Mouse (Mus musculus): ENCODE measurements at regions not wholly inside any gene's neighbourhood (a gene's known extent, or its start where the extent isn't known, plus 50 kb on each side); places are given as distances from the start of the nearest gene placed in this dataset.
"Not testable (repeated sequence)": the region's sequence is repeated elsewhere in the genome, so short reads cannot be mapped to it uniquely, and the experiment has no call there.

DNA sequence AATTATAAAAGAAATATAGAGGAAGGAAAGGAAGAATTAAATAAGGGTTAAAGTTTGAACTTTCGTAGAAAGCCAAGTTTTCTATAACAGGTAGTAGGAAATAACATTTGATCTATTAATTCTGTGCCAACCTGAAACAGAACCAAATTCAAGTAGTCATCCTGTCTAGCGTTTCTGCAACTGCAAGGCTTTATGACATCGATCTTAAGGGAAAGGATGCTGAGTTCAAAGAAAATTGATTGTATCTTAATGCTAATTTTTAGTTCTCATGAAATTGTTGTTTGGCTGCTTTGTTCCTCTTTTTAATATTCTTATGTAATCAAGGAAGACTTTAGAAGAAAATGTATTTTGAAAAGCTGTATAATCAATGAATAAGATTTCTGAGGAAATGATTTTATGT, 334.9 kb upstream of the Ngly1 start:
- no peak overlapping the region for H3K4me3 ChIP-seq (ENCODE audit: low read depth, low read length)
- no peak for ATAC-seq (ENCODE audit: insufficient read depth)
- no peak overlapping the region for H3K4me2 ChIP-seq
- no peaks in the 10 kb centered on the region for H3K27me3 ChIP-seq (ENCODE audit: insufficient read depth, low read length)
- no peaks in the 10 kb centered on the region for H3K4me1 ChIP-seq (ENCODE audit: insufficient read depth)
- TF ChIP-seq CTCF (IDR thresholded peaks at IDR 0.05; ENCODE audit: low read depth), result no peak
- H3K27ac ChIP-seq (ENCODE audit: low read depth), result no peak overlapping the region
- no peak for DNase-seq
- no peaks in the 10 kb centered on the region for H3K9me3 ChIP-seq (ENCODE audit: low read depth, low read length)
- H3K36me3 ChIP-seq (ENCODE audit: insufficient read depth), result no peaks in the 10 kb centered on the region
- no peak overlapping the region for H3K9ac ChIP-seq
- WGBS, result 76% methylated on average over 3 of the region's 3 CpGs

- H3K4me1 ChIP-seq (ENCODE audit: insufficient read depth); DNase-seq; H3K9me3 ChIP-seq (ENCODE audit: low read depth, low read length); H3K9ac ChIP-seq; H3K4me3 ChIP-seq (ENCODE audit: low read depth, low read length); H3K4me2 ChIP-seq; H3K36me3 ChIP-seq (ENCODE audit: insufficient read depth); H3K27ac ChIP-seq (ENCODE audit: low read depth); H3K27me3 ChIP-seq (ENCODE audit: insufficient read depth, low read length); ATAC-seq (ENCODE audit: insufficient read depth): not testable (repeated sequence)
- 78% methylated on average over 3 of the region's 3 CpGs for WGBS
These were observed 324.4 kb upstream of the Ngly1 start for GRCm38 (mm10) chr14:15924676-15925075.

DNA sequence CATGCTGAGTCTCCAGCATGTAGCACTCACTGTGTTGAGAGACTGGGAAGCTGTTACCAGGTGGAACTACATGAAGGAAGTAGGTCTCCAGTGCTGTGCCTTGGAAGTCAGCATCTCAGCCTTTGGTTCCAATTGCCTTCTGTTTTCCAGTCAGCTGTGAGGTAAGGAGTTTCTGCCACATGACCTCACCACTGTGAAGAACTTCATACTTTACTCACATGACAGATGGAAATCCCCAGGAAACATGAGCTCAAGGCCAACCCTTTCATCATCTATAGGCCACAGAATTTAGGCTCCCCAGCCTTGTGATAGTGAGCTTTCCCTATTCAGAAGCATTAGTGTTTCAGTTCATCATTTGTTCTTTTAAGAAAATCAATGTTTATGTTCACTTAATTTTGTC, 314.4 kb upstream of the Ngly1 start:
- DNase-seq (no peak), ATAC-seq (ENCODE audit: insufficient read depth) (no peak)
- Histone ChIP-seq H3K4me1 (ENCODE audit: insufficient read depth) (no peaks in the 10 kb centered on the region), H3K4me2 (no peak overlapping the region), H3K4me3 (ENCODE audit: low read depth, low read length) (no peak overlapping the region), H3K27me3 (ENCODE audit: insufficient read depth, low read length) (no peaks in the 10 kb centered on the region), H3K9me3 (ENCODE audit: low read depth, low read length) (no peaks in the 10 kb centered on the region), H3K9ac (no peak overlapping the region), H3K27ac (ENCODE audit: low read depth) (no peak overlapping the region), H3K36me3 (ENCODE audit: insufficient read depth) (no peaks in the 10 kb centered on the region)
- no peak for TF ChIP-seq CTCF (IDR thresholded peaks at IDR 0.05; ENCODE audit: low read depth)

GRCm38 (mm10) chr14:15970321-15970720, 278.8 kb upstream of the Ngly1 start:
- Histone ChIP-seq H3K4me2 (no peak overlapping the region), H3K4me1 (ENCODE audit: insufficient read depth) (no peaks in the 10 kb centered on the region), H3K36me3 (ENCODE audit: insufficient read depth) (no peaks in the 10 kb centered on the region), H3K9me3 (ENCODE audit: low read depth, low read length) (no peaks in the 10 kb centered on the region), H3K27me3 (ENCODE audit: insufficient read depth, low read length) (no peaks in the 10 kb centered on the region), H3K9ac (no peak overlapping the region), H3K27ac (ENCODE audit: low read depth) (no peak overlapping the region), H3K4me3 (ENCODE audit: low read depth, low read length) (no peak overlapping the region)
- no peak for DNase-seq
- no peak for TF ChIP-seq CTCF (IDR thresholded peaks at IDR 0.05; ENCODE audit: low read depth)
- no peak for ATAC-seq (ENCODE audit: insufficient read depth)

DNA sequence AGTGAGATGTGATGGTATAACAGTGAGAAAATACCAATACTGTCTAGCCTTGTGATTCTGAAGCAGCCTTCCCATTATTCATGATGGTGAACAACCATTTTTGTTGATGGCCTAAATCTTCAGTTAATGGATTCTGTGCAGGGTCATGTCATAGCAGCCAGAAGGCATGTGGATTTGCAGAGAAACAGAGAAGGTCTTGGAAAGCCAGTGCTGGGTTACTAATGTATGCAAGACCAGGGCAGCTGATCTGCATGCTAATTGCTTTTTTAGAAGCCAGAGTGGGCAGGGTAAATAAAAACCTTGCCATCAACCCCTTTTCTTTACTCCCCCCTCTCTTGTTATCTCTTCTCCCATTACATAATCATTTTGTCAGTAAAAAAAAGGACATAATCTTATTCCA, 278.3 kb upstream of the Ngly1 start:
- H3K4me3 ChIP-seq (ENCODE audit: low read depth, low read length), result no peak overlapping the region
- H3K9ac ChIP-seq, result no peak overlapping the region
- H3K9me3 ChIP-seq (ENCODE audit: low read depth, low read length), result no peaks in the 10 kb centered on the region
- H3K4me2 ChIP-seq, result no peak overlapping the region
- no peak for TF ChIP-seq CTCF (IDR thresholded peaks at IDR 0.05; ENCODE audit: low read depth)
- H3K27ac ChIP-seq (ENCODE audit: low read depth), result no peak overlapping the region
- ATAC-seq (ENCODE audit: insufficient read depth) (no peak), DNase-seq (no peak)
- no peaks in the 10 kb centered on the region for H3K27me3 ChIP-seq (ENCODE audit: insufficient read depth, low read length)
- H3K36me3 ChIP-seq (ENCODE audit: insufficient read depth), result no peaks in the 10 kb centered on the region
- H3K4me1 ChIP-seq (ENCODE audit: insufficient read depth), result no peaks in the 10 kb centered on the region

DNA sequence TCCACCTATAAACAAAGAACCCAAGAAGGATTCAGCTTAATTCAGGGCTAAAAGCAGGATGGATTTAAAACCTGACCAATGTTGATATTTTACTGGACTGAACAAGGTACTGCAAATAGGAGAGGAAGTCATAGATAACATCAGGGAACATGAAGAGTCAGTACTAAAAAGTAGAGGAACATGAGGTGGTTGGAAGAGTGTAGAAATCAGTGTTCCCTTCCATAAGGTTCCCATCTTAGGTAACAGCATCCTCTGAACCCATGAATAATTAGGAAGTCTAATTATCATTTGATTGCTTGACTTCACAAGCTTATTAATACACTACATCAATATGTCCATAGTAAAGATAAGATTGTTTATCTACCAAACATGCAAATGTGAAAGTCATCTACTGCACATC, 277.8 kb upstream of the Ngly1 start:
- H3K4me1 ChIP-seq (ENCODE audit: insufficient read depth), result no peaks in the 10 kb centered on the region
- TF ChIP-seq CTCF (IDR thresholded peaks at IDR 0.05; ENCODE audit: low read depth), result no peak
- no peaks in the 10 kb centered on the region for H3K9me3 ChIP-seq (ENCODE audit: low read depth, low read length)
- H3K9ac ChIP-seq, result no peak overlapping the region
- H3K4me3 ChIP-seq (ENCODE audit: low read depth, low read length), result no peak overlapping the region
- H3K4me2 ChIP-seq, result no peak overlapping the region
- no peak overlapping the region for H3K27ac ChIP-seq (ENCODE audit: low read depth)
- no peaks in the 10 kb centered on the region for H3K36me3 ChIP-seq (ENCODE audit: insufficient read depth)
- H3K27me3 ChIP-seq (ENCODE audit: insufficient read depth, low read length), result no peaks in the 10 kb centered on the region
- ATAC-seq (ENCODE audit: insufficient read depth) (no peak), DNase-seq (no peak)

DNA sequence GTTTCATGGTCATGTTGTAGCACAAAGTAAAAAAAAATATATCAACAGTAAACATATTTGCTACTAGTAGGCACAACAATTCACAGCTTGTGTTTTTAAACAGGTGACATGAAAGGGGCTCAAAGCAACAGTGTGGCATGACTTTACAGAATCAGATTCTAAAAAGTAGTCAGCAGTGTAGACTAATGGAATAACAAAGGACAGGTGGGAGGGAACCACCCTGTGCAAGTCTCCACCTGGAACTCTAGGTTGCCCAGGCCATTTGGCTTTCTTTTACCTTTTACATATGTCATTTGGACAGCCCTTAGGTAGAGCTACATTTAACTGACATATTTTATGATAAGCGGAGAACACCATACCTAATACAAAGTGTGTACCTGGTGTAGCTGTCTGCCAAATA, 271.7 kb upstream of the Ngly1 start:
- ATAC-seq (ENCODE audit: insufficient read depth), result no peak
- Histone ChIP-seq H3K9ac (no peak overlapping the region), H3K27ac (ENCODE audit: low read depth) (no peak overlapping the region), H3K27me3 (ENCODE audit: insufficient read depth, low read length) (no peaks in the 10 kb centered on the region), H3K4me2 (no peak overlapping the region), H3K4me3 (ENCODE audit: low read depth, low read length) (no peak overlapping the region), H3K9me3 (ENCODE audit: low read depth, low read length) (no peaks in the 10 kb centered on the region), H3K4me1 (ENCODE audit: insufficient read depth) (no peaks in the 10 kb centered on the region), H3K36me3 (ENCODE audit: insufficient read depth) (no peaks in the 10 kb centered on the region)
- no peak for DNase-seq
- 95% methylated on average over 1 of the region's 1 CpGs for WGBS
- TF ChIP-seq CTCF (IDR thresholded peaks at IDR 0.05; ENCODE audit: low read depth), result no peak

GRCm38 (mm10) chr14:15978329-15978728, 270.8 kb upstream of the Ngly1 start:
- H3K27me3 ChIP-seq (ENCODE audit: insufficient read depth, low read length), result no peaks in the 10 kb centered on the region
- no peak for TF ChIP-seq CTCF (IDR thresholded peaks at IDR 0.05; ENCODE audit: low read depth)
- no peaks in the 10 kb centered on the region for H3K9me3 ChIP-seq (ENCODE audit: low read depth, low read length)
- WGBS, result 25% methylated on average over 1 of the region's 1 CpGs
- H3K4me2 ChIP-seq, result no peak overlapping the region
- ATAC-seq (ENCODE audit: insufficient read depth) (no peak), DNase-seq (no peak)
- H3K36me3 ChIP-seq (ENCODE audit: insufficient read depth), result no peaks in the 10 kb centered on the region
- no peak overlapping the region for H3K27ac ChIP-seq (ENCODE audit: low read depth)
- no peaks in the 10 kb centered on the region for H3K4me1 ChIP-seq (ENCODE audit: insufficient read depth)
- H3K4me3 ChIP-seq (ENCODE audit: low read depth, low read length), result no peak overlapping the region
- no peak overlapping the region for H3K9ac ChIP-seq
